Mouse (Mus musculus): ENCODE results near the gene Tyro3. TPM values are rescaled to one million over a fixed set of nuclear protein-coding genes. Genes with fewer than 3 reads are reported as not detected.

The Tyro3 gene
- polyA plus RNA-seq, 2 experiments from 2014 or later = 1.1 to 1.3 TPM

GRCm38 (mm10) chr2:119804776-119805175 is 7.2 kb downstream of the Tyro3 start:
- no peak for ATAC-seq

GRCm38 (mm10) chr2:119805536-119805935 is 8.0 kb downstream of the Tyro3 start:
- no peak for ATAC-seq

GRCm38 (mm10) chr2:119808438-119808837 is 10.9 kb downstream of the Tyro3 start:
- no peak for ATAC-seq

- no peak for ATAC-seq
These were observed 11.3 kb downstream of the Tyro3 start for GRCm38 (mm10) chr2:119808881-119809280.

GRCm38 (mm10) chr2:119810890-119811289 is 13.4 kb downstream of the Tyro3 start:
- ATAC-seq = no peak

- ATAC-seq = no peak
These were observed 14.1 kb downstream of the Tyro3 start for GRCm38 (mm10) chr2:119811490-119812146.

DNA sequence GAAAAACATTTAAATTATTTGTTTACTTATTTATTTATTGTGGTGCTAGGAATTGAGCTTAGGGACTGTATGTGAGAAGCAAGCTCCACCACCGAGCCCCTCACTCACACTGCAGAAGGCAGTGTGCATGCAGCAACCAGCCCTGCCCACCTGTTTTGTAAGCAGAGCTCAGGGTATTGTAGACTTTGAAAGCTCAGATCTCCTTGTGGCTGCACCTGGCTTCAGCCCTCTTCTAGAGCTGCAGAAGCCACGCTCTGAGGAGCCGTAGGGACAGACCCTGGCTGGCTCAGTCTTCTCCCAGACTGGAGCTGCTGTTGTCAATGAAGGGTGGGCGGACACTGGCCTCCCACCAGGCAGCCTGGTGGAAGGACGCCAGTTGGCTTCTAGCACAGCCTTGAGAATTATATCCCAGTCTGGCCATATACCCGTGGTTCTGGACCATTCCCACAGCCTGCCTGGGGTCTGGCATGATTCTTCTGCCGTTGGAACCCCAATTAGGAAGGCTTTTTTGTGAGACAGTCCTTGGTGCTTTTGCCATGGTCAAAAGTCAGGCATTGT is 16.9 kb downstream of the Tyro3 start:
- no peak for ATAC-seq

DNA sequence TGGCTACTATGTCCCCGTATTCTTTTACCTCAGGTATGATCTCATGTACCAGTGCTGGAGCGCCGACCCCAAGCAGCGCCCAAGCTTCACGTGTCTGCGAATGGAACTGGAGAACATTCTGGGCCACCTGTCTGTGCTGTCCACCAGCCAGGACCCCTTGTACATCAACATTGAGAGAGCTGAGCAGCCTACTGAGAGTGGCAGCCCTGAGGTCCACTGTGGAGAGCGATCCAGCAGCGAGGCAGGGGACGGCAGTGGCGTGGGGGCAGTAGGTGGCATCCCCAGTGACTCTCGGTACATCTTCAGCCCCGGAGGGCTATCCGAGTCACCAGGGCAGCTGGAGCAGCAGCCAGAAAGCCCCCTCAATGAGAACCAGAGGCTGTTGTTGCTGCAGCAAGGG is 19.1 kb downstream of the Tyro3 start:
- no peak for ATAC-seq

GRCm38 (mm10) chr2:119817047-119817446 is 19.5 kb downstream of the Tyro3 start:
- ATAC-seq = no peak

- no peak for ATAC-seq
These were observed 21.2 kb downstream of the Tyro3 start for GRCm38 (mm10) chr2:119818668-119819272.

DNA sequence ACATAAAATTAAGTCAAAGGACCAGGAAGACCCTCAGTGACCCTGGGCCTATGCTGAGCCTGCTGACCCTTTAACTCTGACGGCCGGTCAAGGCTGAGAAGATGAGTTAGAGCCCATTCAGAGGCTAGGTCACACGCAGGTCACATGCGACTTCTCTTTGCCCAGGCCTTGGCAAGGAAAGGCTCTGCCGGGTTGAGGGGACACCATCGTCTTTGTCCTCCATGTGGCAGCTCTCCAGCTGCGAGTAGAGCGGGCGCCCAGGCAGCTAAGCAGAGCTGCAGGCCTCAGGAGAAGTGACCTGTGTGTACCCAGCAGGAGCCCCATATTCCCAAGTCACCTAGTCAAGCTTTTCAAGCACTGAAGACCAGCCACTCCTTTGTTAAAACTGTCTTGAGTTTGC is 23.6 kb downstream of the Tyro3 start:
- ATAC-seq = no peak

DNA sequence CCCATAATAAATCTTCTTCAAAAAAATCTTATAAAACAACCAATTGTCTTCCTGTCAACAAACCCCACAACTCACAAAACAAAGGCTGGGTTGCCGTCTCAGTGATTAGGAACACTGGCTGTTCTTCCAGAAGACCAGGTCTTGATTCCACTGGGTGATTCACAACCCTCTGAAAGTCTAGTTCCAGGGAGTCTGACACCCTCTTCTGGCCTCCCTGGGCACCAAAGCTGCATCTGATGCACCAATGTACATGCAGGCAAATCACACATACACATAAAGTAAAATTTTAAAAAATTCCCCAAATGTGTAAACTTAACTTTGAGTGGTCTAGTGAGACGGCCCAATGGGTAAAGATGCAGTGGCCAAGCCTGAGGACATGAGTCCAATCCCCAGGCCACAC is 33.0 kb downstream of the Tyro3 start:
- no peak for ATAC-seq

- ATAC-seq = no peak
These were observed 36.7 kb downstream of the Tyro3 start for GRCm38 (mm10) chr2:119834231-119834630.

- no peak for ATAC-seq
These were observed 40.1 kb downstream of the Tyro3 start for GRCm38 (mm10) chr2:119837616-119838015.

DNA sequence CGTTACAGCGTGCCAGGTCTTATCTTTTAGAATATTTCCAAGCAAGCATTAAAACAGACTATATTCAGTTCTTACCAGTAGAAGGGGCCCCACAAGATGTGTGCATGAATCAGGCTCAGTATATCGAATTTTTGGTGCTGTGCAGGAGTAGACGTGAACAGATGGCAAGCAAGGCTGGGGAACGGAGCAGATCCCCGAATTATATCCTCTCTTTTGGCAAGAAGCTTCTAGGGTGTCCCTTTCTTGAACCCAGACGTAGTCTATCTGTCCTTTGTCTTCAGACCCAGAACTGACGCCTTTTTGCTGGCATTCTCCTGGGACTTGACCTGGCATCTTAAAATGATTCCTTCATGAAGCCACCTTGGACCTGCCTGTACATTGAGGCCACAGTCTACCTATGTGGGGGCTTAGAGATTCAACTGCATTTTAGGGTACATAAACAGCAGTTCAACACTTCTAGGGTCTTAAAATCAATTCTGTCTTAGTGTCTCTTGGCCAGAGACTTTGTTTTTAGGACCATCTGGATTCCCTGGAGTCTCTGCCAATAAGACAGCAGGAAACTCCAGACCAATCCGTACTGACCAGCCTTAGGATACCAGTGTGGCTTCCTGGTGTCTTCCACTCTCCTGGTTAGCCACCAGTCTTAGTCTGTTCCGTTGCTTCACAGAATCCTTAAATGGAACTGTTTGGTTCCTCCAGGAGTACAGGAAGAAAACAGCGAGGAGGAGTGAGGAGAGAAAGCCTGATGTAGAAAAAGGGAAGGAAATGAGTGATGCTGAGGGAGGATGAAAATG is 41.0 kb downstream of the Tyro3 start:
- ATAC-seq = no peak

GRCm38 (mm10) chr2:119840008-119840407 is 42.5 kb downstream of the Tyro3 start:
- no peak for ATAC-seq

DNA sequence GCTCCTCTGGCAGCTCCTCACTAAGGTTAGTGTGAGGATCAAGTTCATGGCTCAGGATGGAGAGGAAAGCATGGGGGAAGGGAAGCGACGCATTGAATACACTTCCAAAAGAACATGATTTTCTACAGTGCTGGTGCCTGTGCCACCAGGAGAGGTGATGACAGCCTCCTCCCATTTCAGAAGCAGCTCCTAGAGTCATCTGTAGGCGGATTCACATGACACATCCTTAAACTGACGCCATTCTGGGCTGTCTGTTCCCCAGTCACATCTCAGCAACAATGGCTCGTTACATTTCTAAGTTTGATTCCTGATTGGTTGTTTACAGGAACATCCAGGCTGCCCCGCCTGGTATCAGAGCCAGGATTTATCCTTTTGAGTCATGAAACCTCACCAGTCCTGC is 44.5 kb downstream of the Tyro3 start:
- ATAC-seq = no peak

GRCm38 (mm10) chr2:119843526-119843925 is 46.0 kb downstream of the Tyro3 start:
- no peak for ATAC-seq

DNA sequence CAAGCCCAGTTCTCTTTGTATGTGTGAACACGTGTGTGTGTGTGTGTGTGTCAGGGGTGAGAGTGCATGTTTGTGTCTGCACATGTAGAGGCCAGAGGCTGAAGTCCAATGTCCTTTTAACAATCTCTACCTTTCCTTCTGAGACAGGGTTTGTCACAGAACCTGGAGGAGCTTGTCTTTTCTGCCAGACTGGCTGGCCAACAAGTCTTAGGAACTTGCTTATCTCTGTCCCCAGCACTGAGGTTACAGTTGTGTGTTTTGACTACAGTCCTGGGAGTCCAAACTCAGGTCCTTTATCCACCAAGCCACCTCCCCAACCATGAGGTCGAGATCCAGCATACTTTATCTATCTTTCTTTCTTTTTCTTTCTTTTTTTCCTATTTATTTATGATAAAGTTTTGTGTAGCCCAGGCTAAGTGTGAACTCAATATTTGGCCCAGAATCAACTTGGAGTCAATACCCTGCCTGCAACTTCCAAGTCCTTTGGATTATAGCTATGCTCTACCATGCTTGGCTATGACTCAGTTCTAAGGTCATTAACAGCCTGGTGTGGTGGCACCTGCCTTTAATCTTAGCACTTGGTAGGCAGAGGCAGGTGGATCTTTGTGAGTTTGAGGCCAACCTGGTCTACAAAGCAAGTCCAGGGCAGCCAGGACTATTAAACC is 48.5 kb downstream of the Tyro3 start:
- no peak for ATAC-seq

DNA sequence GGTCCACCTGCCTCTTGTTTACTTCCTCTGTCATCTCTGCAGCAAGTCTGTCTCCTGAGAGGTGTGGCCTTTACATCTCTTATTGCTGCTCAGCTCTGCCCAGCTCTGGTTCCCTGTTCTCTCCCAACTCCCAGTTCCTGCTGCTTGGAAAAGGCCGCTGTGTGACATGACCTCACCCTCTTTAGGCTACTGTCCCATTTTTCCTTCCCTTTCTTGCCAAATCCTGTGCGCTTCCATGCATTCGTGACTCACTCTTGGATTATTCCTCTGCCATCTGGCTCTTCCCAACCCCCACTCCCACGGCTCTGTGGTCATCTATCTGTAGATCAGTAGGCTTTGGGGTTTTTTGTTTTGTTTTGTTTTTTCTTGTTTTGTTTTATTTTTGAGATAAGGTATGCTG is 49.4 kb downstream of the Tyro3 start:
- no peak for ATAC-seq

DNA sequence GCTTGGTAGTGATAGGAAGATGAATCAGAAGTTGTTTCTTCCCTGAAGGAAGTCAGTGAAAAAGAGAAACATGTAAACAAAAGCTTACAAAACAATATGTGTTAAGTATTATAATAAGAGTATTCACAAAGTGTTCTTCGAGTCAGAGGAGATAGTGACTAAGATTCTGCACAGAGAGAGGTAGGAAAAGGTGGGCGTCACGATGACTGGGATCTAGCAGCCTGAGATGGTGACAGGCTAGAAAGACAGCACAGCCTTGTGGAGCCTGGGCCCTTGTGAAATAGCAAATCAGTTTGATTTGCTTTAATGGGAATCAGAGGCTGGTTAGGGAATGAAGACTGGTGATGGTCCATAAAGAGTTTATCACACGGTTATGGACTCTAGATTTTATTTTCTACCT is 56.3 kb downstream of the Tyro3 start:
- no peak for ATAC-seq

GRCm38 (mm10) chr2:119855310-119855850 is 57.8 kb downstream of the Tyro3 start:
- no peak for ATAC-seq

DNA sequence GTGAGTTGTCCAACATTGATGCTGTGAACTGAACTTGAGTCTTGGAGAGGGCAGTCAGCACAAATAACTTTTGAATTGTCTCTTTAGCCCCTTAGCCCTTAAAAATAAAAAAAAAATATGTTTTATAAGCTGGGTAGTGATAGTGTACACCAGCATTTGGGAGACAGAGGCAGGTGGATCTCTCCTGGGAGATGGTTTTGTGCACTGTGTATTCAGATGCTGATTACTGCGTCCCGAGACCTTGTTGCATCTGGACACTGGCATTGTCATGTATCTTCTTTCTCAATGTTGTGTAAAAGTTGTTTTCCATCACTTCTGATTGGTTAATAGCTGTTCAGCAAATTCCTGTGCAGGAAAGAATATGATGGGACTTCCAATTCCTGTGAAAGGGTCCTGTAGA is 59.8 kb downstream of the Tyro3 start:
- no peak for ATAC-seq

All from CD4-positive, CD25-positive, alpha-beta regulatory T cell, adult 4 months (primary cell).